Mouse (Mus musculus): Measurements from ENCODE around the gene Ttc30b.
"Not testable (repeated sequence)": the region's sequence is repeated elsewhere in the genome, so short reads cannot be mapped to it uniquely, and the experiment has no call there.

Gene Ttc30b

DNA sequence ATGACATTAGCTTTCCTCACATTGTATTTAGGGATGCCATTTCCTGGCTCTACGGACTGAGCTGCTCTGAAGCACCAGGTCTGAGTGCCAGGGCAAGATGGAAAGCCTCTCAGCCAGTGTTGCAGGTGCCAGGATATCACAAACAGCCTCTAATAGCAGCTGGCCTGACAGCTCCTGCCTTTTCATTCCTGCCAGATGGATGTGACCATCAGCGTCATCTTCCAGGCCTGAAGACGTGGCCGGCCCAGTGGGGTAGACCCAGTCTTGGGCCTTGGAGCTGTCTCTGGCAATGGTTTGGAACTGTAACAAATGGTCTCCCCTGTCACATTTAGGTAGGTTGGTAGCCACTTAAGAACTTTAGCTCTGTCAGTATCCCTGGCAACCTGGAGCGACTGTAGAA lies 14.9 kb upstream of the Ttc30b start:
- no peak for DNase-seq (ENCODE audit: low spot score in 2 of 2)

GRCm38 (mm10) chr2:75950685-75951084 lies 12.3 kb upstream of the Ttc30b start:
- no peak for DNase-seq (ENCODE audit: low spot score in 2 of 2)

DNA sequence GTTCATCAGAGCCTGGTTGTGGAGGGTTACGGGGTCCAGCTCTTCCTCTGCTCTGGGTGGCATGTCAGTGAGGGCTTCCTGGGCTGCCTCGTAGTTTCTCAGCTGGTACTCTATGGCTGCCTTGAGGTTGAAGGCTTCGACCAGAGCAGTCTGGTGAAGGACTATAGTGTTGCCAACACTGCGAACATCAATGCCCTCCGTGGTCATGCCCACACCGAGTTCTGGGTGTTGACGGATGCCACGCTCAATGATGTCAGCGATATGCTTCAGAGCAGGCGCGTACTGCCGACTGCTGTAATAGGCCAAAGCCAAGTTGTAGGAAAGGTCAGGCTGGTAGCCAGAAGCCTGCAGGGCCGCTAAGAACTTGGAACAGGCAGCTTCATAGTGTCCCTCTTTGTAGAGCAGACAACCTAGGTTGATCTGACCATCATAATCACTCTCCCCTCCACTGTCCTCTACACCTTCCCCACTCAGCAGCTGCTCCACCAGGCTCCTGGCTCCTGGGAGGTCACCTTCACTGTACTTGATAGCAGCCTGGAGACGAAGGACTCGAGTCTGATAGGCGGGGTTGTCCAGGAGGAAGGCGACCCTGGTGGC lies 767 bp downstream of the Ttc30b start:
- not testable (repeated sequence) for DNase-seq (ENCODE audit: low spot score in 2 of 2)

GRCm38 (mm10) chr2:75936685-75937084 lies 1.7 kb downstream of the Ttc30b start:
- DNase-seq (ENCODE audit: low spot score in 2 of 2) = not testable (repeated sequence)

- no peak for DNase-seq (ENCODE audit: low spot score in 2 of 2)
These were observed 4.8 kb downstream of the Ttc30b start for GRCm38 (mm10) chr2:75933541-75933940.

- DNase-seq (ENCODE audit: low spot score in 2 of 2) = no peak
These were observed 7.4 kb downstream of the Ttc30b start for GRCm38 (mm10) chr2:75930941-75931340.

GRCm38 (mm10) chr2:75929786-75930444 lies 8.5 kb downstream of the Ttc30b start:
- no peak for DNase-seq (ENCODE audit: low spot score in 2 of 2)

- no peak for DNase-seq (ENCODE audit: low spot score in 2 of 2)
These were observed 9.2 kb downstream of the Ttc30b start for GRCm38 (mm10) chr2:75929141-75929540.

- peak in 1 of 2 experiments; percentile 38 for DNase-seq (ENCODE audit: low spot score in 2 of 2)
These were observed 10.4 kb downstream of the Ttc30b start for GRCm38 (mm10) chr2:75928011-75928410.

DNA sequence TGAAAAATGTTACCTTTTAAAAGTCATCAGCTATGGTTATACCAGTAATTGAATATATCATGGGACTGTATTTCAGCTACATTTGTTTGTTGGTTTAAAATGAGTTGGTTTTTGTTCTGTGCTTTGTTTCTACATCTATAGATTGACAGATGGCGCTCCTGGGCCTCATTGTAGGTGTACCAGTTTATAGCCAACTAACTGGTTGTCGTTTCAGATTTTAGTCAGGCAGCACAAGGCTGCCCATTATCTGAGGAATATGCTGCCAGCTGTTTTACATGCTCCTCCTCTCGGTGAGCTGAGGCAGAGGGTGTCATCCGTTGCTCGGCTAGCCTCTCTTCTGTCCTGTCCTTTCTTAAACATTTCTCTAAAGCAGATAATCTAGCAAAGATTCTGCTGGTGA lies 12.3 kb downstream of the Ttc30b start:
- DNase-seq (ENCODE audit: low spot score in 2 of 2) = no peak

- no peak for DNase-seq (ENCODE audit: low spot score in 2 of 2)
These were observed 14.5 kb downstream of the Ttc30b start for GRCm38 (mm10) chr2:75923807-75924340.

DNA sequence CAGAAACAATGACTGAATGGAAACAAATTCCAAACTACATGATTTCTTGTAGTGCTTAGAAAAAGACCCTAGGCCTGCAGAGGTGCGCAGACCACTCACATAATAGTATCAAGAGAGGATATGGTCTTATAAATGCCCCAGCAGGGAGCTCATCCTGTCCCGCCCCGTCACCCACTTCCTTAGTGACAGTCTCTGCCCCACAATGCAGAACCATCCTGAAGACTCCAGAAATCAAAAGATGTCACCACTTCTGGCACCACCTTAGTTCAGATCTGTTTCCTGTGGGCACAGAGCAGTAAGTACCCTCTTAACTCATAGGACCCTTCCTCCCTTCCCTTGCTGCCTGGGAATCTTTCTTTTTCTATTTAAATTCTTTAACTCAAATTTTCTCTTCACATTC lies 23.3 kb downstream of the Ttc30b start:
- DNase-seq (ENCODE audit: low spot score in 2 of 2) = no peak

DNA sequence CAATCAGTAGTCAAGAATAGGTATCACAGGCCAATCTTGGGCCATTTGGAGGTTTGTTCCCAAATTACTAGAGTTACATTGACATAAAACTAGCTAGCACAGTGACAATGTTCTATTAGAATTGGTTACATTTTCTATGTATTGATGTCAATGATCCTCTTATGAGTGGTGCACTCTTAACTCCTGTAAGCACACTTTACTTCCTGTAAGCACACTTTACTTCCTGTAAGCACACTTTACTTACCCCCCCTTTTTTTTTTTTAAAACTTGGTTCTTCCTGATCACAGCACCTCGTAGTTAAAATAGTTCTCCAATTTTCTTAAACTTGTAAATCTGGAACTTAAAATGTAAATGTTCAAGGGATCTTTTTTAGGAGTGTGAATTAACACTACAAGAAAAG lies 31.2 kb downstream of the Ttc30b start:
- no peak for DNase-seq (ENCODE audit: low spot score in 2 of 2)

DNA sequence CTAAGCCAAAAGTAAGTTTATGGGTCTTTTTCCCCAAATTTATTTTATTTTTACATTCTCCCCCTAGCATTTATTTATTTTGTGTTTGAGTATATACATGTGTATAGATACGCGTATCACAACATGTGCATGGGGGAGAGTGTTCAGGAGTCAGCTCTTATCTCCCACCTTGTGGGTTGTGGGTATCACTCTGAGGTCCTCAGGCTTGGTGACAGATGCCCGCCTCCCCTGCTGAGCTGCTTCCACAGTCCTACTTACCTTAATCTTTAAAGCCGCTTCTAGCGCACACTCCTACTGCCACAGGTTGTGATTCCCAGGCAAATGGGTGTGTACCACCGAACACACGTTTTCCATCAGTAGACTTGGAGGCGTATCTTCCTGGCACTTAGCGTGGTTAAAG lies 36.5 kb downstream of the Ttc30b start:
- no peak for DNase-seq (ENCODE audit: low spot score in 2 of 2)

- DNase-seq (ENCODE audit: low spot score in 2 of 2) = no peak
These were observed 38.1 kb downstream of the Ttc30b start for GRCm38 (mm10) chr2:75900281-75900680.

GRCm38 (mm10) chr2:75895711-75896110 lies 42.7 kb downstream of the Ttc30b start:
- no peak for DNase-seq (ENCODE audit: low spot score in 2 of 2)

DNA sequence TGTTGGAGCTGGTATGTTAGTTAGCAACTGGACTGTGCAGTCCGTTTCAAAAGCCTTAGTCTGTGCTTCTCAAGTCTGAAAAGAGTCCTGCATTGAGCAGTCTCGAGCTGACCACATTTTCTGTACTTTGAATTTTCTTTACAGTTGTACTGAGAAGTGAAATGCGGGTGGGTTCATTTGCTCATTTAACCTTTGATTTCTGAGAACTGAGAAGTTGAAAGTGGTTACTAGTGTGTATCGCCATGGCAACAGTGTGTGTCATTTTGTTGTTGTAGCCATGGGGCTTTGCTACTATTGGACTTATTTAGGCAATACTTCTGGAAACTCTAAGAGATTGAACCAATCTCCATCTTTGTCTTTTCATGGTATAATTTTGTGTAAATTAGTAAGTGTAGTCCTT lies 46.4 kb downstream of the Ttc30b start:
- no peak for DNase-seq (ENCODE audit: low spot score in 2 of 2)

Data from right cerebral cortex, postnatal 10 days (tissue).